Mouse (Mus musculus) cerebellum, adult 11 months (tissue): ENCODE measurements around the gene Ctse.

Experiments used
- DNase-seq: peaks from one replicate; pipeline ENCODE4 v3.0.0; 2022

The Ctse gene

GRCm38 (mm10) chr1:131702094-131702766 is 64.1 kb downstream of the Ctse start:
- DNase-seq: no peak

- DNase-seq: no peak
Observed at GRCm38 (mm10) chr1:131703482-131703881, 65.4 kb downstream of the Ctse start.

GRCm38 (mm10) chr1:131708338-131708737 is 70.2 kb downstream of the Ctse start:
- peak; percentile 49 for DNase-seq

GRCm38 (mm10) chr1:131711518-131711917 is 73.4 kb downstream of the Ctse start:
- DNase-seq: no peak

GRCm38 (mm10) chr1:131712386-131712785 is 74.3 kb downstream of the Ctse start:
- DNase-seq: peak; percentile 78

- no peak for DNase-seq
Observed at GRCm38 (mm10) chr1:131714388-131715337, 76.6 kb downstream of the Ctse start.

- DNase-seq: no peak
Observed at GRCm38 (mm10) chr1:131718952-131719694, 81.0 kb downstream of the Ctse start.

- DNase-seq: no peak
Observed at GRCm38 (mm10) chr1:131721989-131722388, 83.9 kb downstream of the Ctse start.

GRCm38 (mm10) chr1:131723549-131723948 is 85.4 kb downstream of the Ctse start:
- DNase-seq: no peak
